In the genomic region with DNA sequence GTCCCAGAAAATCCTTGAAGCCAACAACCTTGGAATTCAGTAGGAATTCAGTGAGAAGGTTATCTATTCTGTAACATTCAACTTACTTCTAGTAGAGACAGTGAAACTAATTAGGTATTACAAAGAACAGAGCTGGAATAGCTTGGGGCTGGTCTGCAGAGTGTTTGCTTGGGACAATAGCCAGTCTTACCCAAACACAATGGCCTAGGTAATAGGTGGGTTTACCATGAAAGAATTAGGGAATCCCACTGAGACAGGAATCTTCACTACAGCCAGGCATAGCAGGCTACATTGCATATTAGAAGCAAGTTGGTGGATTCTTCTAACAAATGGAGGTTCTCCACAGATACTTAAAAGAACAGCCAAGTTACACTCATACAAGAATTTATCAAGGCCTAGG, we compare ENCODE assay signal across 26 mouse cellular contexts.
"Had no signal": no experiment of that assay in that cellular context is flagged by ENCODE, and none has a peak within 500 bp of the region (broad histone marks: within the 10 kb centered on the region; RNA-seq: fewer than 3 reads in every experiment).

No protein-coding gene starts in this region.

- H3K27ac ChIP-seq: embryonic facial prominence, embryonic 10.5 days; embryonic facial prominence, embryonic 12.5 days; embryonic facial prominence, embryonic 13.5 days; embryonic facial prominence, embryonic 15.5 days; forebrain, embryonic 10.5 days; forebrain, embryonic 12.5 days; forebrain, embryonic 13.5 days; forebrain, embryonic 15.5 days; gastrocnemius, adult 2 months; heart, adult 2 months; heart, embryonic 10.5 days had no signal

- H3K9me3 ChIP-seq: embryonic facial prominence, embryonic 10.5 days; embryonic facial prominence, embryonic 12.5 days; embryonic facial prominence, embryonic 13.5 days; embryonic facial prominence, embryonic 15.5 days; forebrain, embryonic 10.5 days; forebrain, embryonic 12.5 days; forebrain, embryonic 13.5 days; forebrain, embryonic 15.5 days; heart, embryonic 10.5 days had no signal

- H3K4me1 ChIP-seq: embryonic facial prominence, embryonic 10.5 days; embryonic facial prominence, embryonic 12.5 days; embryonic facial prominence, embryonic 13.5 days; embryonic facial prominence, embryonic 15.5 days; forebrain, embryonic 10.5 days; forebrain, embryonic 12.5 days; forebrain, embryonic 13.5 days; forebrain, embryonic 15.5 days; heart, embryonic 10.5 days had no signal

- H3K27me3 ChIP-seq: embryonic facial prominence, embryonic 12.5 days; embryonic facial prominence, embryonic 13.5 days; embryonic facial prominence, embryonic 15.5 days; forebrain, embryonic 12.5 days; forebrain, embryonic 13.5 days; forebrain, embryonic 15.5 days had no signal

- DNase-seq: cerebellum, postnatal 10 days; cerebellum, postnatal 14 days; cerebellum, postnatal 25 days; cerebellum, postnatal 36 days; embryo, embryonic 11 days; forebrain, postnatal 0 days; gastrocnemius, adult 2 months; gastrocnemius, postnatal 10 days; gastrocnemius, postnatal 14 days; gastrocnemius, postnatal 25 days; gastrocnemius, postnatal 36 days; heart, adult 11 months; heart, adult 18-20 months; heart, adult 2 months had no signal

- ATAC-seq: forebrain, embryonic 13.5 days; forebrain, embryonic 14.5 days; forebrain, embryonic 15.5 days; forebrain, embryonic 16.5 days; forebrain, postnatal 0 days had no signal

- H3K9ac ChIP-seq: embryonic facial prominence, embryonic 12.5 days; embryonic facial prominence, embryonic 13.5 days; embryonic facial prominence, embryonic 15.5 days; forebrain, embryonic 12.5 days; forebrain, embryonic 13.5 days; forebrain, embryonic 15.5 days; forebrain, postnatal 0 days had no signal

- H3K4me2 ChIP-seq: embryonic facial prominence, embryonic 12.5 days; embryonic facial prominence, embryonic 13.5 days; embryonic facial prominence, embryonic 15.5 days; forebrain, embryonic 12.5 days; forebrain, embryonic 13.5 days; forebrain, embryonic 15.5 days had no signal

- H3K36me3 ChIP-seq: embryonic facial prominence, embryonic 10.5 days; embryonic facial prominence, embryonic 12.5 days; embryonic facial prominence, embryonic 13.5 days; embryonic facial prominence, embryonic 15.5 days; forebrain, embryonic 10.5 days; forebrain, embryonic 12.5 days; forebrain, embryonic 15.5 days; heart, embryonic 10.5 days had no signal

- H3K4me3 ChIP-seq: embryonic facial prominence, embryonic 10.5 days; embryonic facial prominence, embryonic 12.5 days; embryonic facial prominence, embryonic 13.5 days; embryonic facial prominence, embryonic 15.5 days; erythroblast, embryonic 14.5 days; forebrain, embryonic 10.5 days; forebrain, embryonic 12.5 days; forebrain, embryonic 13.5 days; forebrain, embryonic 15.5 days; gastrocnemius, adult 2 months; heart, adult 2 months; heart, embryonic 10.5 days had no signal
